Mouse (Mus musculus) bone marrow macrophage, adult 2 months (primary cell): ENCODE results near the gene Spp2.

ENCODE experiments used
- CTCF ChIP-seq: IDR thresholded peaks from 2 replicates; pipeline ENCODE4 v1.5.1; 2012; ENCODE audit warnings: low read depth, mild to moderate bottlenecking, low read length, moderate library complexity
- POLR2A ChIP-seq: IDR thresholded peaks from 2 replicates; pipeline ENCODE4 v1.6.1; 2012; ENCODE audit warnings: mild to moderate bottlenecking, low read depth, low read length, borderline replicate concordance

GRCm38 (mm10) chr1:88463241-88463640 is 56.5 kb downstream of the Spp2 start:
- TF ChIP-seq CTCF (no peak), POLR2A (no peak)
